Mouse (Mus musculus) liver, embryonic 14.5 days (tissue): ENCODE results near the gene Tfcp2.
"Not testable (repeated sequence)": the region's sequence is repeated elsewhere in the genome, so short reads cannot be mapped to it uniquely, and the experiment has no call there.

ENCODE experiments used
- CTCF ChIP-seq: IDR thresholded peaks from 2 replicates; pipeline ENCODE4 v1.5.1; 2016; ENCODE audit warnings: antibody characterized with exemption, low read depth, control low read depth
- EP300 ChIP-seq: IDR thresholded peaks from 2 replicates; pipeline ENCODE4 v1.6.1; 2016; ENCODE audit warnings: antibody characterized with exemption, low read depth

DNA sequence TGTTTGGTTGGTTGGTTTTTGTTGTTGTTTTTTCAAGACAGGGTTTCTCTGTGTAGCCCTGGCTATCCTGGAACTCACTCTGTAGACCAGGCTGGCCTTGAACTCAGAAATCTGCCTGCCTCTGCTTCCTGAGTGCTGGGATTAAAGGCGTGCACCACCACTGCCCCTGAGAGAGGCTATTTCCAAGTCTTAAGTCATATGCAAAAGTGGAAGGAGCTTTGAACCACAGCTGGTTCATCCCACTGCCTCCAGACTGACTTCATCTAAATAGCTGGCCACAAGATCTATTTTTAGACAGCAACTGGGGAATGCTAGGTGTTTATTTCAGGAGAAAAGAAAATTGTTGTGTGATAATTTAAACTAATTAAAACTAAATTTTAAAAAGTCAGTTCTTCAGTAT is 63.5 kb downstream of the Tfcp2 start:
- TF ChIP-seq CTCF, EP300: not testable (repeated sequence)
